Mouse (Mus musculus): Measurements from ENCODE around the gene Gosr2. TPM values are rescaled to one million over a fixed set of nuclear protein-coding genes. Genes with fewer than 3 reads are reported as not detected.

The Gosr2 gene
- total and polyA plus RNA-seq, 3 experiments: 93.7 to 108 (median 107) TPM

GRCm38 (mm10) chr11:103732306-103732705 is 34.6 kb upstream of the Gosr2 start:
- in situ Hi-C loops (cut with MboI; ENCODE audit: low pct_ligation_motif_present, low pct_unique_long_range_greater_than_20kb, low sequenced_read_pairs): no loop called here
- peaks cover 0 to 3% of the 10 kb centered on the region in 2 experiments; a peak in 1 of 4 replicates for H3K4me1 ChIP-seq (ENCODE audit: control insufficient read depth in 1 of 2, insufficient read depth in 2 of 2)
- dilution Hi-C loops (cut with MboI; ENCODE audit: extremely low pct_ligation_motif_present, extremely low pct_unique_long_range_greater_than_20kb, low sequenced_read_pairs): no loop called here
- no peak for DNase-seq (ENCODE audit: extremely low read depth)
- TF ChIP-seq RCOR1 (conservative IDR thresholded peaks at IDR 0.05; ENCODE audit: low read depth, low read length) (no peak), SIN3A (IDR thresholded peaks at IDR 0.05; ENCODE audit: low read length) (no peak), POLR2AphosphoS2 (IDR thresholded peaks at IDR 0.05; ENCODE audit: low read depth, low read length) (no peak), ZMIZ1 (IDR thresholded peaks at IDR 0.05; ENCODE audit: low read depth, low read length) (no peak), TBP (conservative IDR thresholded peaks at IDR 0.05; ENCODE audit: low read depth, low read length) (no peak), PAX5 (IDR thresholded peaks at IDR 0.05; ENCODE audit: low read length) (no peak), NELFE (IDR thresholded peaks at IDR 0.05; ENCODE audit: low read depth, low read length) (no peak), ELF1 (IDR thresholded peaks at IDR 0.05; ENCODE audit: low read depth, low read length) (no peak), JUND (conservative IDR thresholded peaks at IDR 0.05; ENCODE audit: low read depth, low read length) (no peak), UBTF (IDR thresholded peaks at IDR 0.05; ENCODE audit: low read depth, low read length) (no peak), ETS1 (conservative IDR thresholded peaks at IDR 0.05; ENCODE audit: low read depth, low read length) (no peak), CTCF (conservative IDR thresholded peaks at IDR 0.05 in 1 of 2, IDR thresholded peaks at IDR 0.05 in 1 of 2; ENCODE audit: low read depth in 2 of 2, low read length in 2 of 2) (no peak), NRF1 (IDR thresholded peaks at IDR 0.05; ENCODE audit: low read depth, low read length) (no peak), USF2 (conservative IDR thresholded peaks at IDR 0.05; ENCODE audit: low read depth, low read length) (no peak), CHD1 (IDR thresholded peaks at IDR 0.05; ENCODE audit: low read depth, low read length) (no peak), E2F4 (IDR thresholded peaks at IDR 0.05; ENCODE audit: insufficient replicate concordance, low read depth, low read length) (no peak), KAT2A (IDR thresholded peaks at IDR 0.05; ENCODE audit: insufficient replicate concordance, low read length) (no peak), GABPA (IDR thresholded peaks at IDR 0.05; ENCODE audit: insufficient replicate concordance, low read depth, low read length) (no peak), IRF4 (IDR thresholded peaks at IDR 0.05; ENCODE audit: low read depth, low read length) (no peak)
- no peaks in the 10 kb centered on the region for H3K36me3 ChIP-seq (replicated peaks in 1 of 2; ENCODE audit: control insufficient read depth in 1 of 2, insufficient read depth in 1 of 2, low read length in 1 of 2)
- no peaks in the 10 kb centered on the region for H3K79me2 ChIP-seq (replicated peaks; ENCODE audit: control insufficient read depth, extremely low read depth, insufficient read depth, poor library complexity, severe bottlenecking)
- H3K4me2 ChIP-seq (ENCODE audit: insufficient read depth, low read depth, poor library complexity, severe bottlenecking): no peak overlapping the region
- H3K27me3 ChIP-seq (replicated peaks): peaks cover 95% of the 10 kb centered on the region
- no peak overlapping the region for H3K4me3 ChIP-seq (replicated peaks in 1 of 3; ENCODE audit: low read depth in 2 of 3, low read length in 2 of 3, poor library complexity in 1 of 3)
- no peak overlapping the region for H3K9ac ChIP-seq (ENCODE audit: insufficient read depth, low read depth)
- no peaks in the 10 kb centered on the region for H3K9me3 ChIP-seq (replicated peaks; ENCODE audit: low read length)
- H3K27ac ChIP-seq (ENCODE audit: insufficient read depth, low read depth): no peak overlapping the region

GRCm38 (mm10) chr11:103731594-103731993 is 33.9 kb upstream of the Gosr2 start:
- dilution Hi-C loops (cut with MboI; ENCODE audit: extremely low pct_ligation_motif_present, extremely low pct_unique_long_range_greater_than_20kb, low sequenced_read_pairs): no loop called here
- H3K9ac ChIP-seq (ENCODE audit: insufficient read depth, low read depth): no peak overlapping the region
- no peak overlapping the region for H3K4me2 ChIP-seq (ENCODE audit: insufficient read depth, low read depth, poor library complexity, severe bottlenecking)
- H3K4me1 ChIP-seq (ENCODE audit: control insufficient read depth in 1 of 2, insufficient read depth in 2 of 2): no peaks in the 10 kb centered on the region; a peak in 1 of 4 replicates
- H3K27ac ChIP-seq (ENCODE audit: insufficient read depth, low read depth): no peak overlapping the region
- H3K36me3 ChIP-seq (replicated peaks in 1 of 2; ENCODE audit: control insufficient read depth in 1 of 2, insufficient read depth in 1 of 2, low read length in 1 of 2): no peaks in the 10 kb centered on the region
- DNase-seq (ENCODE audit: extremely low read depth): no peak
- TF ChIP-seq ZNF384 (IDR thresholded peaks at IDR 0.05; ENCODE audit: low read depth, low read length) (no peak), POLR2A (IDR thresholded peaks at IDR 0.05; ENCODE audit: low read depth, low read length) (no peak), MXI1 (IDR thresholded peaks at IDR 0.05; ENCODE audit: low read depth, low read length) (no peak), MEF2A (IDR thresholded peaks at IDR 0.05; ENCODE audit: borderline replicate concordance, low read depth, low read length) (no peak), ZC3H11A (IDR thresholded peaks at IDR 0.05; ENCODE audit: low read depth, low read length) (no peak), ETS1 (conservative IDR thresholded peaks at IDR 0.05; ENCODE audit: low read depth, low read length) (no peak), POLR2AphosphoS2 (IDR thresholded peaks at IDR 0.05; ENCODE audit: low read depth, low read length) (no peak), MYC (IDR thresholded peaks at IDR 0.05; ENCODE audit: low read depth, low read length) (no peak), TCF12 (IDR thresholded peaks at IDR 0.05; ENCODE audit: low read depth, low read length) (no peak), ELF1 (IDR thresholded peaks at IDR 0.05; ENCODE audit: low read depth, low read length) (no peak), JUND (conservative IDR thresholded peaks at IDR 0.05; ENCODE audit: low read depth, low read length) (no peak), ZKSCAN1 (IDR thresholded peaks at IDR 0.05; ENCODE audit: borderline replicate concordance, low read depth, low read length) (no peak), USF2 (conservative IDR thresholded peaks at IDR 0.05; ENCODE audit: low read depth, low read length) (no peak), RAD21 (IDR thresholded peaks at IDR 0.05; ENCODE audit: low read depth, low read length) (no peak), MAX (IDR thresholded peaks at IDR 0.05; ENCODE audit: low read length) (no peak), MAFK (IDR thresholded peaks at IDR 0.05; ENCODE audit: insufficient replicate concordance, low read length) (no peak), SMC3 (IDR thresholded peaks at IDR 0.05; ENCODE audit: low read depth, low read length) (no peak), RCOR1 (conservative IDR thresholded peaks at IDR 0.05; ENCODE audit: low read depth, low read length) (no peak), NELFE (IDR thresholded peaks at IDR 0.05; ENCODE audit: low read depth, low read length) (no peak)
- no peaks in the 10 kb centered on the region for H3K79me2 ChIP-seq (replicated peaks; ENCODE audit: control insufficient read depth, extremely low read depth, insufficient read depth, poor library complexity, severe bottlenecking)
- H3K9me3 ChIP-seq (replicated peaks; ENCODE audit: low read length): no peaks in the 10 kb centered on the region
- no peak overlapping the region for H3K4me3 ChIP-seq (replicated peaks in 1 of 3; ENCODE audit: low read depth in 2 of 3, low read length in 2 of 3, poor library complexity in 1 of 3)
- in situ Hi-C loops (cut with MboI; ENCODE audit: low pct_ligation_motif_present, low pct_unique_long_range_greater_than_20kb, low sequenced_read_pairs): no loop called here
- H3K27me3 ChIP-seq (replicated peaks): peaks cover 95% of the 10 kb centered on the region

Data from CH12.LX (cell line).